Mouse (Mus musculus) limb, embryonic 14.5 days (tissue): ENCODE measurements around the gene Mrrf. TPM values are rescaled to one million over a fixed set of nuclear protein-coding genes. Genes with fewer than 3 reads are reported as not detected.
"Not testable (repeated sequence)": the region's sequence is repeated elsewhere in the genome, so short reads cannot be mapped to it uniquely, and the experiment has no call there.

Source experiments
- ATAC-seq: fragments of 200-750 bp; cut with Nextera tagmentation; 2 replicates; pipeline ENCODE4 v1.8.0; 2017; ENCODE audit warnings: low read depth, moderate number of reproducible peaks, moderate TSS enrichment; ENCODE audit not compliant: low FRiP score
- DNase-seq: peaks from one replicate; pipeline ENCODE4 v3.0.0-alpha.2; 2015; ENCODE audit warnings: low spot score
- H3K27ac ChIP-seq: fragments of 300-500 bp; sonication (generic); replicated peaks from 2 replicates; pipeline ENCODE4 v1.5.1; 2014; ENCODE audit warnings: low read depth, mild to moderate bottlenecking, low read length, moderate library complexity, mixed read lengths
- H3K27me3 ChIP-seq: fragments of 300-500 bp; sonication (generic); 2 replicates; pipeline ENCODE4 v1.6.1; 2014; ENCODE audit warnings: low read length, mixed read lengths; ENCODE audit not compliant: control insufficient read depth, insufficient read depth
- H3K36me3 ChIP-seq: fragments of 300-500 bp; sonication (generic); 2 replicates; pipeline ENCODE4 v1.6.1; 2014; ENCODE audit warnings: mild to moderate bottlenecking, low read length, moderate library complexity, mixed read lengths; ENCODE audit not compliant: control insufficient read depth, insufficient read depth
- H3K4me1 ChIP-seq: fragments of 300-500 bp; sonication (generic); 2 replicates; pipeline ENCODE4 v1.6.1; 2014; ENCODE audit warnings: antibody characterized with exemption, low read length, mixed read lengths; ENCODE audit not compliant: control insufficient read depth, insufficient read depth
- H3K4me2 ChIP-seq: fragments of 300-500 bp; sonication (generic); replicated peaks from 2 replicates; pipeline ENCODE4 v1.6.1; 2014; ENCODE audit warnings: low read depth, mild to moderate bottlenecking, low read length, moderate library complexity; ENCODE audit not compliant: severe bottlenecking
- H3K4me3 ChIP-seq: fragments of 300-500 bp; sonication (generic); replicated peaks from 2 replicates; pipeline ENCODE4 v1.5.1; 2014; ENCODE audit warnings: low read length
- H3K9ac ChIP-seq: fragments of 300-500 bp; sonication (generic); 2 replicates; pipeline ENCODE4 v1.6.1; 2014; ENCODE audit warnings: mild to moderate bottlenecking, low read depth, low read length, moderate library complexity; ENCODE audit not compliant: severe bottlenecking
- H3K9me3 ChIP-seq: fragments of 300-500 bp; sonication (generic); 2 replicates; pipeline ENCODE4 v1.6.1; 2016; ENCODE audit warnings: low read length; ENCODE audit not compliant: control insufficient read depth
- POLR2A ChIP-seq: fragments of 200-500 bp; IDR thresholded peaks from 2 replicates; pipeline ENCODE4 v1.8.0; 2012; ENCODE audit warnings: inconsistent platforms, mild to moderate bottlenecking, moderate library complexity, borderline replicate concordance; ENCODE audit not compliant: insufficient read depth, insufficient read length; ENCODE audit errors: extremely low read depth
- WGBS: fragments of 180-500 bp; shearing (Covaris S2); extraction: QIAGEN DNeasy Blood & Tissue Kit; methylation state at CpG from one replicate; pipeline ENCODE4 v1.1.7; 2014; 5-methylcytosine and 5-hydroxymethylcytosine counted together
- polyA plus RNA-seq, 2 experiments: library from polyadenylated mRNA; depleted of rRNA in 1 of 2; stranded (reverse) in 1 of 2; unstranded in 1 of 2; fragments of >200 nt; fragmentation: Nextera tagmentation in 1 of 2; extraction: Ambion mirVana in 1 of 2; gene quantifications; 2 replicates each; pipeline versions ENCODE4 v1.2.1 to v1.2.3; 2012 to 2014

Gene Mrrf
- polyA plus RNA-seq, 2 experiments, result 31.0 to 33.0 TPM

DNA sequence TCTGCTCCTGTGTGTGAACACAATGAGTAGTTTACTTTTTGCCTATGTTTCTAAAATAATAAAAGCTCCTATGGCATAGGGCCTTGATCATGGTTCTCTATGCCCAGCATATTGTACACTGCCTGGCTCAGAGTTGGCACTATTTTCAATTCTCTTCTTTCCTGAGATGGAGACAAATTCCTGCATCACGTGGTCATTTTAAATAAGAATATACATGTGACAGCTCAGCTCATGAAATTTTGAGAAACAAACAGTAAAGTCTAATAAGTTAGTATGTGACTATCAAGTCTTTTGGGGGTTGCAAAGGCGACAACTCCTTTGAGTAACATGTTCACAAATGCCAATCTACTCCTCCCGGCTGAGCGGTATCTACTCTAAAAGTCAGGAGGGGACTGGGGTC, 302 bp upstream of the Mrrf start:
- DNase-seq (no peak), ATAC-seq (no peak)
- TF ChIP-seq POLR2A, result no peak
- peak overlapping the region; percentile 83 for H3K4me3 ChIP-seq
- H3K9ac ChIP-seq, result peak overlapping the region; percentile 85
- 0% methylated on average over 4 of the region's 4 CpGs for WGBS
- H3K27ac ChIP-seq, result peak overlapping the region; percentile 88
- no peaks in the 10 kb centered on the region for H3K9me3 ChIP-seq
- H3K36me3 ChIP-seq, result peaks cover 35% of the 10 kb centered on the region
- H3K4me1 ChIP-seq, result peaks cover 9% of the 10 kb centered on the region
- H3K27me3 ChIP-seq, result no peaks in the 10 kb centered on the region
- peak overlapping the region; percentile 70 for H3K4me2 ChIP-seq

- DNase-seq (no peak), ATAC-seq (no peak)
- H3K9ac ChIP-seq, result no peak overlapping the region
- no peaks in the 10 kb centered on the region for H3K9me3 ChIP-seq
- TF ChIP-seq POLR2A, result no peak
- H3K4me2 ChIP-seq, result no peak overlapping the region
- 62% methylated on average over 2 of the region's 2 CpGs for WGBS
- H3K27me3 ChIP-seq, result no peaks in the 10 kb centered on the region
- H3K27ac ChIP-seq, result no peak overlapping the region
- H3K4me3 ChIP-seq, result no peak overlapping the region
- H3K4me1 ChIP-seq, result peaks cover 9% of the 10 kb centered on the region
- H3K36me3 ChIP-seq, result peaks cover 11% of the 10 kb centered on the region
Measured at GRCm38 (mm10) chr2:36139096-36139495, 2.9 kb downstream of the Mrrf start.

GRCm38 (mm10) chr2:36148876-36149365, 12.7 kb downstream of the Mrrf start:
- DNase-seq, result no peak
- no peak for ATAC-seq
- no peak overlapping the region for H3K9ac ChIP-seq
- no peaks in the 10 kb centered on the region for H3K27me3 ChIP-seq
- no peak overlapping the region for H3K4me2 ChIP-seq
- TF ChIP-seq POLR2A, result no peak
- H3K36me3 ChIP-seq, result peaks cover 18% of the 10 kb centered on the region
- 67% methylated on average over 7 of the region's 7 CpGs for WGBS
- H3K4me1 ChIP-seq, result no peaks in the 10 kb centered on the region
- H3K4me3 ChIP-seq, result no peak overlapping the region
- H3K9me3 ChIP-seq, result no peaks in the 10 kb centered on the region
- H3K27ac ChIP-seq, result no peak overlapping the region

GRCm38 (mm10) chr2:36152401-36152800, 16.2 kb downstream of the Mrrf start:
- not testable (repeated sequence) for H3K9me3 ChIP-seq, H3K9ac ChIP-seq, H3K4me3 ChIP-seq, H3K4me2 ChIP-seq, ATAC-seq, H3K4me1 ChIP-seq, H3K27ac ChIP-seq, H3K27me3 ChIP-seq, DNase-seq
- peaks cover 33% of the 10 kb centered on the region for H3K36me3 ChIP-seq
- 85% methylated on average over 3 of the region's 4 CpGs for WGBS

DNA sequence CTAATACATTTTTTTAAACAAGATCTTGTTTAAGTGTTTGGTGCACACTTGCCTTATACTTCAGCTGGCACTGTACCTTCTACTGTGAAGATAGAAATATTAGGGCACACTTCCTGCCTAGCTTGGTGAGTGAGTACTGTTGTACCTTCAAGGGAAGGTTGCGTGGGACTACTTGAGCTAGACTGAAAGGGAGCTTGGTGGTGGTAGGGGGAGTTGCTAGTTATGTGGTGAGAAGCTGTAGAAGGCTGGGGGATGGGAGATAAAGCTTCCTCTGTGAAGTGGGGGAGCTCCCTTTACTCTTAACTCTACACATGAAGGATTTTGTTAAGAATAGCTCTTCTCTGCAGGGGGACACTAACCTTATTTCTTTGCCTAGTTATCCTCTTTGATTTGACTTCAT, 21.3 kb downstream of the Mrrf start:
- no peak for TF ChIP-seq POLR2A
- Histone ChIP-seq H3K9ac (no peak overlapping the region), H3K27me3 (no peaks in the 10 kb centered on the region), H3K9me3 (no peaks in the 10 kb centered on the region), H3K27ac (no peak overlapping the region), H3K4me3 (no peak overlapping the region), H3K36me3 (peaks cover 49% of the 10 kb centered on the region), H3K4me1 (no peaks in the 10 kb centered on the region), H3K4me2 (no peak overlapping the region)
- ATAC-seq (no peak), DNase-seq (no peak)
- 89% methylated on average over 1 of the region's 1 CpGs for WGBS

DNA sequence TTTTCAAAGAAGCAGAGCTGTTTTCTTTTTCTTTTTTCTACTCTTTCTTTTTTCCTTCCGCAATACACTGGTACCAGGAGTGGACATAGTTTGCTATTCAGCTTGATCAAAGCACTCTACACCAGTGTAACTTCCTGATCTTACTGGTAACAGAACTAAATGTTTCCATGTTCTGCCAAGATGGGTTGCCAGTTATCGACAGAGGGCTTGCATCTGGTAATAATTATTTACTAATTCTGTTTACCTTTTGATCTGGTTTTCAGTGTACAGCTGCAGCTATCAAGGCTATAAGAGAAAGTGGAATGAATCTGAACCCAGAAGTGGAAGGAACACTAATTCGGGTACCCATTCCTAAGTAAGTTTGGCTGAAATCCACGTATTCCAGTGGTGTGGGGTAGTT, 23.1 kb downstream of the Mrrf start:
- no peaks in the 10 kb centered on the region for H3K9me3 ChIP-seq
- DNase-seq, result no peak
- H3K36me3 ChIP-seq, result peaks cover 42% of the 10 kb centered on the region
- 33% methylated on average over 4 of the region's 4 CpGs for WGBS
- H3K4me3 ChIP-seq, result no peak overlapping the region
- no peak for ATAC-seq
- H3K4me1 ChIP-seq, result no peaks in the 10 kb centered on the region
- H3K27ac ChIP-seq, result no peak overlapping the region
- no peak overlapping the region for H3K9ac ChIP-seq
- TF ChIP-seq POLR2A, result no peak
- no peak overlapping the region for H3K4me2 ChIP-seq
- H3K27me3 ChIP-seq, result no peaks in the 10 kb centered on the region
